Mouse (Mus musculus): ENCODE results near the gene Sh3rf1. TPM values are rescaled to one million over a fixed set of nuclear protein-coding genes. Genes with fewer than 3 reads are reported as not detected.
"Not testable (repeated sequence)": the region's sequence is repeated elsewhere in the genome, so short reads cannot be mapped to it uniquely, and the experiment has no call there.

Sh3rf1 gene
- polyA plus RNA-seq, 1 experiment from 2014 or later, result 19.8 TPM

DNA sequence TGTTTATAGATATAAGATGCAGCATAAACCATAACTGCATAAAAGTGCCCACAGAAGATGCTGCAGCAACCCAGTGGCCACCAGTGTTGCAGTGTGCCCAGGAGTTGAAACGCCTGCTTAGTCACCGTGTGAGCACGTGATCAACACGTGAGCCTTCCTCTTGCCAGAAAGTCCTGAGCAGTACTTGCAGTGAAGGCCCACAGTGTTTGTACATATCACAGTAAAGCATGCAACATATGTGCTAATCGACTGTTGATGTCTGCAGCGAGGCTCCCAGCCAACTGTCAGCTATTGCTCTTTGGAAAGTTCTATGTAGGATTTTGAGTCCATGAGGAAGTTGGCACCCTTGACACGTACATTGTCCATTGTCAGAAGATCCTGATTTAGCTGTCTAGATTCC, 174.1 kb downstream of the Sh3rf1 start:
- Histone ChIP-seq H3K4me2 (no peak overlapping the region), H3K4me1 (replicated peaks) (peaks cover 3% of the 10 kb centered on the region), H3K27ac (replicated peaks) (no peak overlapping the region), H3K9me3 (no peaks in the 10 kb centered on the region), H3K9ac (no peak overlapping the region), H3K27me3 (no peaks in the 10 kb centered on the region), H3K36me3 (peaks cover 25% of the 10 kb centered on the region; the same call in 1 of the 2 replicates), H3K4me3 (no peak overlapping the region)
- no peak for ATAC-seq (ENCODE audit: low read depth)
- WGBS, result 90% methylated on average over 7 of the region's 7 CpGs

- no peaks in the 10 kb centered on the region for H3K9me3 ChIP-seq
- H3K4me3 ChIP-seq, result no peak overlapping the region
- H3K4me1 ChIP-seq (replicated peaks), result peaks cover 25% of the 10 kb centered on the region
- no peak overlapping the region for H3K4me2 ChIP-seq
- no peak; the same call in 1 of the 2 replicates for ATAC-seq (ENCODE audit: low read depth)
- H3K36me3 ChIP-seq, result no peaks in the 10 kb centered on the region
- no peaks in the 10 kb centered on the region for H3K27me3 ChIP-seq
- 81% methylated on average over 7 of the region's 7 CpGs for WGBS
- H3K9ac ChIP-seq, result no peak overlapping the region
- H3K27ac ChIP-seq (replicated peaks), result peak overlapping the region; percentile 77
Observed at GRCm38 (mm10) chr8:61402861-61403260, 179.2 kb downstream of the Sh3rf1 start.

DNA sequence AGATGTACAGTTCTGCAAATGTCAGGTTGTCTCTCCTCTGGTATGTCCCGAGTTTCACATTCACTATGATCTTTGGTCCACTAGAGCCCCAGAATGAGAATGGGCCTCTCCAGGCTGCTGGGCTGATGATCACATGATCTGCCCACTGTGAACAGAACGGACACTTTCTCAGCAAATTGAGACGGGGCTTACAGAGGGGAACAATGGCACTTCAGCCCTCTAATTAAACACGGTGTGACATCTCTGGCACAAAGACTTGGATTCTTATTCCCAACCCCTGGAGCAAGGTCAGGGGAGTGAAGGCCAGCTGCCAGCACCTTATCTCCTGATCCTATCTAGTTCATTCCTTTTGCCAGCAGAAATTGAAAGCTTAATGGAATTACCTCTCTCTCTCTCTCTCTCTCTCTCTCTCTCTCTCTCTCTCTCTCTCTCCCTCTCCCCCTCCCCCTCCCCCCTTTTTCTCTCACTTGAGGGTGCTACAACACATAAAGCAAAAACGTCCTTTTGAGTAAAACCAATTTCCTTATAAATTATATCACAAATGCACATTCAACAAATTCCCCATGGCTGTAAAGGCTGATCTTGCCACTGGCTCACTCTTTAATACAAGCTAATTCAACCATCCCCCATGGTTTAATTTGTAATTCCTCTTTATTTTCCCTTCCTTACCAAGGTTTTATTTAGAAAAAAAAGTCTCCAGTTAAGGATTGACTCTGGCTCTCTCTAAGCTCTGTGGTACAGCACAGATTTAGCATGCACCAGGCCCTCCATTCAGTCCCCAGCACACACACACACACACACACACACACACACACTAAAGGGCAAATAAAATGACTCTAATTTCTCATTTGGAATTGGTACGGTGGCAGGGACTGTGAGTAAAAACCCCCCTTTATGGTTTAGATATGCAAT, 179.8 kb downstream of the Sh3rf1 start:
- Histone ChIP-seq H3K36me3 (no peaks in the 10 kb centered on the region), H3K27me3 (no peaks in the 10 kb centered on the region), H3K4me1 (replicated peaks) (peaks cover 25% of the 10 kb centered on the region), H3K4me3 (no peak overlapping the region), H3K9me3 (no peaks in the 10 kb centered on the region), H3K9ac (no peak overlapping the region), H3K4me2 (no peak overlapping the region), H3K27ac (replicated peaks) (peak overlapping the region; percentile 77)
- peak; percentile 72 for ATAC-seq (ENCODE audit: low read depth)
- 9% methylated on average over 6 of the region's 6 CpGs for WGBS

DNA sequence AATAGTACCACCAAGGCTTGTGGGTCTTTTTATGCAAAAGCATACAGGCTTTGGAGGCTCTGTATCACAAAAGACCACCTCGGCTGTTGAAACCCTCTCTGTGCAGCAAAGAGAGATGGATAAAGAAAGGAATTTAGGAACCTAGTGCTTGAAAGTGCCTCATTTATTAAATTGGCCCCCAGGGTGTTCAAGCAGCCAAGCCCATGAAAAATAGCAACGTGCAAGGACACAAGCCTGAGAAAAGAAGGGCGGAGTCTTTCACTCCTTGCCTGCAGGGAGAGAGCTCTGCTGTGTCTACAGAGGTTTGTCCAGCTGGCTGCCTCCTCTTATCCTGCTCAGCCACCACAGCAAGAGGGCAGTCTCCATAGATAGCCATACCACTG, 180.5 kb downstream of the Sh3rf1 start:
- Histone ChIP-seq H3K36me3 (no peaks in the 10 kb centered on the region), H3K4me2 (no peak overlapping the region), H3K27me3 (no peaks in the 10 kb centered on the region), H3K27ac (replicated peaks) (peak overlapping the region; percentile 77), H3K9me3 (no peaks in the 10 kb centered on the region), H3K9ac (no peak overlapping the region), H3K4me3 (no peak overlapping the region), H3K4me1 (replicated peaks) (peaks cover 25% of the 10 kb centered on the region)
- 19% methylated on average over 3 of the region's 3 CpGs for WGBS
- ATAC-seq (ENCODE audit: low read depth), result peak; percentile 63

GRCm38 (mm10) chr8:61409081-61409480, 185.4 kb downstream of the Sh3rf1 start:
- H3K27ac ChIP-seq (replicated peaks), result no peak overlapping the region
- ATAC-seq (ENCODE audit: low read depth), result no peak
- H3K4me1 ChIP-seq (replicated peaks), result peaks cover 9% of the 10 kb centered on the region
- H3K9ac ChIP-seq, result no peak overlapping the region
- no peak overlapping the region for H3K4me2 ChIP-seq
- no peak overlapping the region for H3K4me3 ChIP-seq
- H3K9me3 ChIP-seq, result no peaks in the 10 kb centered on the region
- 85% methylated on average over 4 of the region's 4 CpGs for WGBS
- no peaks in the 10 kb centered on the region for H3K36me3 ChIP-seq
- H3K27me3 ChIP-seq, result no peaks in the 10 kb centered on the region

DNA sequence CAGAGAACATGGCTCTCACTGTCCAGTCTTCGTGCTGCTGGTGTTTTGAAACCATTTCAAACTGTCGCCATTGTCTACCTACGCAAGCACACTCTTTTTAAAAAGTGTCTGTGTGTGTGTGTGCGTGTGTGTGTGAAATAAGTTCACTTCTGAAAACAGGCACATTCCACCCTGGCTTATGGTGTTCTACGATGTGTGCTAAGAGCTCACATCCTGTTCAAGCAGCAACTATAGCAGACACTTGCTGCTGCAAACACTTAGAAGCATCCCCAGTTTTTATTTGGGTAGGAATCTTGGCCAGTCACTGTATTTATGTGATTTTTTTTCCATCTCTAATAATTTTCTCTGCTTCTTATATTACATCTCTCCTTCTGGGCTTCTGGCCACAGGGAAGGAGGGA, 186.0 kb downstream of the Sh3rf1 start:
- H3K4me3 ChIP-seq; H3K27ac ChIP-seq (replicated peaks); H3K9ac ChIP-seq; H3K4me2 ChIP-seq; H3K27me3 ChIP-seq; H3K9me3 ChIP-seq; H3K36me3 ChIP-seq; ATAC-seq (ENCODE audit: low read depth); H3K4me1 ChIP-seq (replicated peaks): not testable (repeated sequence)
- 88% methylated on average over 5 of the region's 5 CpGs for whole genome bisulfite sequencing

DNA sequence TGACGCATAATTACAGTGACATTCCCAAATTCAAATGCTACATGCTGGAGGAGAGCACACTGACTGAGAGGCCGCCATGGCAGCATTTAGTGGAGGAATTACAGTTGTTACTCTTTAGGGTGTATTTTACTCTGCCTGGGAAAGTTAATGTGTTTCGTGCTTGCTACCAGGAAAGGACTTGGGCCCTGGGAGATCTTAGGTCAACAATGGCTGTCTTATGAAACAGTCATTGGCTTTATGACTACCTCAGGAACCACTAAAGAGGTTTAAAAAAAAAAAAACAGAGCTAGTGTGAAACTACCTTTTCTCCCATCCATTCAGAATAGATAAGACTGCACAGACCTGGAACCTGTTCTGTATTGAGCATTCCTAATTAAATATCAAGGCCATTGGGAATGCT, 195.8 kb downstream of the Sh3rf1 start:
- H3K4me1 ChIP-seq (replicated peaks), result peaks cover 20% of the 10 kb centered on the region
- no peak overlapping the region for H3K4me3 ChIP-seq
- no peak overlapping the region for H3K9ac ChIP-seq
- H3K27me3 ChIP-seq, result no peaks in the 10 kb centered on the region
- H3K27ac ChIP-seq (replicated peaks), result 0 out of 2 replicates have a peak overlapping the region, but pooled peaks have one; percentile 1
- H3K4me2 ChIP-seq, result no peak overlapping the region
- H3K36me3 ChIP-seq, result no peaks in the 10 kb centered on the region
- WGBS, result 69% methylated on average over 3 of the region's 3 CpGs
- ATAC-seq (ENCODE audit: low read depth), result no peak
- no peaks in the 10 kb centered on the region for H3K9me3 ChIP-seq

GRCm38 (mm10) chr8:61420166-61420565, 196.5 kb downstream of the Sh3rf1 start:
- H3K4me1 ChIP-seq (replicated peaks), result peaks cover 20% of the 10 kb centered on the region
- H3K9me3 ChIP-seq, result no peaks in the 10 kb centered on the region
- no peak overlapping the region for H3K27ac ChIP-seq (replicated peaks)
- no peak overlapping the region for H3K4me2 ChIP-seq
- H3K4me3 ChIP-seq, result no peak overlapping the region
- H3K9ac ChIP-seq, result no peak overlapping the region
- H3K27me3 ChIP-seq, result no peaks in the 10 kb centered on the region
- H3K36me3 ChIP-seq, result no peaks in the 10 kb centered on the region
- 25% methylated on average over 5 of the region's 6 CpGs for WGBS
- peak; percentile 73 for ATAC-seq (ENCODE audit: low read depth)

DNA sequence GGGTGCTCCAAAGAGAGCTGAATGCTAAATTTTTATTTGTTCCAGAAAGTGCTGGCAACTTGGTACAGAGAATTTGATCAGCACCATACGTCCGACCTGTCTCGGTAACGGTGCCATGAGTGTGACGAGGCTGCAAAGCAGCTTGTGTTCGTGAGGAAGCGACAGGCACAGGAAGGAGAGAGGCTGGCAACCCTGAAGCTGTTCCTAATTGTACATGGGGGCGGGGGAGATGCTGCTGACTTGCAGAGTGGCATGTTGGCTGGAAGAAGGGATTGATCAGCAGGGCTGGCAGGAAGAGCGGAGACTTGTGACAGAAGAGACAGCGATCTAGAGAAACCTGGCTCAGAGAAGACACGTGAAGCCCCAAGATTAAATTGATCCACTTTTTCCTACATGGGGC, 197.9 kb downstream of the Sh3rf1 start:
- H3K9me3 ChIP-seq, result no peaks in the 10 kb centered on the region
- H3K27ac ChIP-seq (replicated peaks), result no peak overlapping the region

GRCm38 (mm10) chr8:61425125-61425524, 201.5 kb downstream of the Sh3rf1 start:
- Histone ChIP-seq H3K9me3 (no peaks in the 10 kb centered on the region), H3K4me3 (no peak overlapping the region), H3K9ac (no peak overlapping the region), H3K36me3 (no peaks in the 10 kb centered on the region), H3K27me3 (no peaks in the 10 kb centered on the region), H3K4me2 (no peak overlapping the region), H3K27ac (replicated peaks) (no peak overlapping the region), H3K4me1 (replicated peaks) (peaks cover 9% of the 10 kb centered on the region)
- ATAC-seq (ENCODE audit: low read depth), result no peak

More for the DNA sequence above, 197.9 kb downstream of the Sh3rf1 start:
- ATAC-seq (ENCODE audit: low read depth), result no peak
- H3K4me3 ChIP-seq, result no peak overlapping the region
- no peak overlapping the region for H3K4me2 ChIP-seq
- WGBS, result 87% methylated on average over 11 of the region's 11 CpGs
- H3K4me1 ChIP-seq (replicated peaks), result peaks cover 20% of the 10 kb centered on the region
- no peaks in the 10 kb centered on the region for H3K36me3 ChIP-seq
- H3K27me3 ChIP-seq, result no peaks in the 10 kb centered on the region
- no peak overlapping the region for H3K9ac ChIP-seq

GRCm38 (mm10) chr8:61426072-61426471, 202.4 kb downstream of the Sh3rf1 start:
- Histone ChIP-seq H3K9ac (no peak overlapping the region), H3K4me1 (replicated peaks) (no peaks in the 10 kb centered on the region), H3K4me3 (no peak overlapping the region), H3K27ac (replicated peaks) (no peak overlapping the region), H3K27me3 (no peaks in the 10 kb centered on the region), H3K9me3 (no peaks in the 10 kb centered on the region), H3K36me3 (no peaks in the 10 kb centered on the region), H3K4me2 (no peak overlapping the region)
- no peak for ATAC-seq (ENCODE audit: low read depth)
- WGBS, result 94% methylated on average over 5 of the region's 5 CpGs

- WGBS, result 74% methylated on average over 5 of the region's 5 CpGs
- Histone ChIP-seq H3K4me3 (no peak overlapping the region), H3K4me1 (replicated peaks) (no peaks in the 10 kb centered on the region), H3K36me3 (no peaks in the 10 kb centered on the region), H3K9me3 (no peaks in the 10 kb centered on the region), H3K9ac (no peak overlapping the region), H3K27me3 (no peaks in the 10 kb centered on the region), H3K27ac (replicated peaks) (no peak overlapping the region), H3K4me2 (no peak overlapping the region)
- no peak for ATAC-seq (ENCODE audit: low read depth)
Observed at GRCm38 (mm10) chr8:61426671-61427070, 203.0 kb downstream of the Sh3rf1 start.
